26 mouse cellular contexts compared by ENCODE assay signal in the genomic region with DNA sequence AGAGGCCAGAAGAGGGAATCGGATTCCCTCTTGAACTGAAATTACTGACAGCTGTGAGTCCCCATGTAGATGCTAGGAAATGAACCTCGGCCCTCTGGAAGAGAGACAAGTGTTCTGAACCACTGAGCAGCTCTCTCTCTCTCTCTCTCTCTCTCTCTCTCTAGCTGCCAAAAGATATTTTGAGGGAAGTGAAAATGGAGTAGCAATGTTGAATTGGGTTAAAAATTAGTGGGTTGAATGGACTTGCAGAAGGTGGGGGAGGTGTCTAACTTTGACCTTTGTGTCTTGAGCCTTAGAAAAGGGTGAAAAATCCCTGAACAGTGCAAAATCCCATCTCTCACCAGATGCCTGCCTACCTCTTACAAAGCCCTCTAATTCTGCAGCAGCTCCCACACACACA. TPM values are rescaled to one million over a fixed set of nuclear protein-coding genes. Genes with fewer than 3 reads are reported as not detected.
A peak's percentile ranks its signal among the peaks of the same experiment; 100 is the strongest.
DNase-seq lines count a peak whose midpoint lies in the region; ATAC-seq and TF ChIP-seq lines count a peak whose summit lies in the region.
"Had no signal": no experiment of that assay in that cellular context is flagged by ENCODE, and none has a peak within 500 bp of the region (broad histone marks: within the 10 kb centered on the region; RNA-seq: fewer than 3 reads in every experiment).

No protein-coding gene starts in this region.

- peaks cover 3% of the 10 kb centered on the region; the same call in 1 of the 2 replicates for H3K79me2 ChIP-seq in liver, adult 2 months (ENCODE audit: control insufficient read depth, insufficient read depth, low read length)

- WGBS in liver, adult 2 months: 15% methylated on average over 2 of the region's 2 CpGs
- WGBS in liver, embryonic 12.5 days (ENCODE audit: insufficient replicate concordance): 62% methylated on average over 2 of the region's 2 CpGs
- 57% methylated on average over 2 of the region's 2 CpGs for WGBS in kidney, embryonic 15.5 days

- no peaks in the 10 kb centered on the region; the same call in 1 of the 2 replicates for H3K36me3 ChIP-seq in liver, adult 2 months (ENCODE audit: control insufficient read depth, insufficient read depth, low read length)
- no peaks in the 10 kb centered on the region for H3K36me3 ChIP-seq in liver, embryonic 12.5 days
- no peaks in the 10 kb centered on the region for H3K36me3 ChIP-seq in kidney, embryonic 15.5 days
- H3K36me3 ChIP-seq: embryonic facial prominence, embryonic 12.5 days; forebrain, embryonic 12.5 days; hindbrain, embryonic 10.5 days; liver, embryonic 13.5 days; midbrain, embryonic 15.5 days; neural tube, embryonic 12.5 days; stomach, embryonic 15.5 days had no signal

- DNase-seq in gastrocnemius, adult 2 months: peak; percentile 19
- no peak for DNase-seq in gastrocnemius, adult 8-10 months (ENCODE audit: low spot score in 2 of 2)
- peak; percentile 88 for DNase-seq in liver, adult 2 months (ENCODE audit: extremely low read depth, low read depth, low spot score)
- DNase-seq in lung, postnatal 14 days: no peak
- DNase-seq in ovary, postnatal 14 days (ENCODE audit: low spot score): no peak
- DNase-seq: heart, adult 11 months; liver, embryonic 13.5 days; lung, embryonic 14.5 days; lung, postnatal 4 days; thymus, postnatal 36 days had no signal

- peak overlapping the region; percentile 19; the same call in 1 of the 2 replicates for H3K9ac ChIP-seq in liver, adult 2 months (ENCODE audit: low read depth, low read length)
- no peak overlapping the region for H3K9ac ChIP-seq in liver, embryonic 12.5 days
- H3K9ac ChIP-seq in kidney, embryonic 15.5 days: no peak overlapping the region
- H3K9ac ChIP-seq: embryonic facial prominence, embryonic 12.5 days; forebrain, embryonic 12.5 days; liver, embryonic 13.5 days; lung, embryonic 14.5 days; midbrain, embryonic 15.5 days; neural tube, embryonic 12.5 days; stomach, embryonic 15.5 days had no signal

- no peaks in the 10 kb centered on the region for H3K27me3 ChIP-seq in liver, adult 2 months (ENCODE audit: control insufficient read depth, insufficient read depth, low read length)
- peaks cover 13% of the 10 kb centered on the region; the same call in 1 of the 2 replicates for H3K27me3 ChIP-seq in liver, embryonic 12.5 days (replicated peaks)
- H3K27me3 ChIP-seq in kidney, embryonic 15.5 days: peaks cover 29% of the 10 kb centered on the region
- H3K27me3 ChIP-seq: embryonic facial prominence, embryonic 12.5 days; liver, embryonic 13.5 days; midbrain, embryonic 15.5 days; neural tube, embryonic 12.5 days; stomach, embryonic 15.5 days had no signal

- ATAC-seq in liver, embryonic 12.5 days: no peak
- peak; percentile 50; the same call in 1 of the 2 replicates for ATAC-seq in kidney, embryonic 15.5 days (replicated peaks; ENCODE audit: low FRiP score)
- 0 out of 2 replicates have a peak, but pooled peaks have one; percentile 20 for ATAC-seq in megakaryocyte progenitor cell, adult 5-6 weeks (replicated peaks; ENCODE audit: poor library complexity)

- no peaks in the 10 kb centered on the region for H3K9me3 ChIP-seq in liver, embryonic 12.5 days (replicated peaks)
- H3K9me3 ChIP-seq in kidney, embryonic 15.5 days (replicated peaks): no peaks in the 10 kb centered on the region
- H3K9me3 ChIP-seq: embryonic facial prominence, embryonic 12.5 days; forebrain, embryonic 12.5 days; hindbrain, embryonic 10.5 days; liver, embryonic 13.5 days; midbrain, embryonic 15.5 days; neural tube, embryonic 12.5 days; stomach, embryonic 15.5 days had no signal

- TF ChIP-seq CTCF in gastrocnemius, adult 2 months (IDR thresholded peaks at IDR 0.05): no peak
- no peak for TF ChIP-seq CTCF in liver, adult 2 months (IDR thresholded peaks at IDR 0.05; ENCODE audit: low read depth, low read length)

- H3K27ac ChIP-seq in gastrocnemius, adult 2 months: no peak overlapping the region
- H3K27ac ChIP-seq in liver, adult 2 months (replicated peaks; ENCODE audit: insufficient read depth, low read depth, low read length): peak overlapping the region; percentile 86
- H3K27ac ChIP-seq in liver, embryonic 12.5 days: no peak overlapping the region
- H3K27ac ChIP-seq in kidney, embryonic 15.5 days: peak overlapping the region; percentile 32
- H3K27ac ChIP-seq: embryonic facial prominence, embryonic 12.5 days; forebrain, embryonic 12.5 days; hindbrain, embryonic 10.5 days; liver, embryonic 13.5 days; midbrain, embryonic 15.5 days; neural tube, embryonic 12.5 days; stomach, embryonic 15.5 days had no signal

- no peak for TF ChIP-seq POLR2A in liver, adult 2 months (IDR thresholded peaks at IDR 0.05; ENCODE audit: extremely low read depth, insufficient read depth, low read length)

- no peak overlapping the region for H3K4me2 ChIP-seq in liver, embryonic 12.5 days
- H3K4me2 ChIP-seq in kidney, embryonic 15.5 days: no peak overlapping the region
- H3K4me2 ChIP-seq: embryonic facial prominence, embryonic 12.5 days; forebrain, embryonic 12.5 days; heart, embryonic 11.5 days; liver, embryonic 13.5 days; lung, embryonic 14.5 days; midbrain, embryonic 15.5 days; neural tube, embryonic 12.5 days; stomach, embryonic 15.5 days had no signal

- intact Hi-C loops in gastrocnemius, adult 2 months (cut with DNase I): no loop called here

- peaks cover 8% of the 10 kb centered on the region; the same call in 1 of the 2 replicates for H3K4me1 ChIP-seq in liver, adult 2 months (ENCODE audit: control insufficient read depth, insufficient read depth, low read length)
- H3K4me1 ChIP-seq in liver, embryonic 12.5 days: peaks cover under 1% of the 10 kb centered on the region; the same call in 1 of the 2 replicates
- no peaks in the 10 kb centered on the region for H3K4me1 ChIP-seq in kidney, embryonic 15.5 days
- H3K4me1 ChIP-seq: embryonic facial prominence, embryonic 12.5 days; midbrain, embryonic 15.5 days; neural tube, embryonic 12.5 days; stomach, embryonic 15.5 days had no signal

- H3K4me3 ChIP-seq in gastrocnemius, adult 2 months: no peak overlapping the region
- no peak overlapping the region for H3K4me3 ChIP-seq in liver, adult 2 months (ENCODE audit: insufficient read depth, low read depth, low read length)
- H3K4me3 ChIP-seq in liver, embryonic 12.5 days: no peak overlapping the region
- H3K4me3 ChIP-seq in kidney, embryonic 15.5 days (replicated peaks): no peak overlapping the region
- H3K4me3 ChIP-seq: embryonic facial prominence, embryonic 12.5 days; forebrain, embryonic 12.5 days; hindbrain, embryonic 10.5 days; liver, embryonic 13.5 days; midbrain, embryonic 15.5 days; neural tube, embryonic 12.5 days; stomach, embryonic 15.5 days had no signal

RNA-seq across cellular contexts. Expression of gene Cldn2, which starts 6.8 kb away (rescaled TPM):
- total RNA-seq in gastrocnemius, adult 2 months (2021): not detected
- under 1 TPM in 1 of 4 experiments, not detected in 3; 0.08 TPM for total RNA-seq in gastrocnemius, adult 8-10 months (2022)
- 22.4 and 23.1 TPM in 2 replicates for total RNA-seq in liver, adult 2 months (2014; rRNA removed)
- polyA plus RNA-seq in liver, adult 2 months (2012; rRNA removed): 42.9 and 59.2 TPM in 2 replicates
- 0.08 and 0.11 TPM in 2 replicates for polyA plus RNA-seq in liver, embryonic 12.5 days (2016; fragmentation: Nextera tagmentation; extraction: Ambion mirVana)
- 31.2 and 31.6 TPM in 2 replicates for polyA plus RNA-seq in kidney, embryonic 15.5 days (2015; fragmentation: Nextera tagmentation; extraction: Ambion mirVana)
- not detected in 2 replicates for total RNA-seq in megakaryocyte progenitor cell, adult 5-6 weeks (2015)
- total RNA-seq in megakaryocyte progenitor cell, adult 5-6 weeks (2017): not detected in 2 replicates
- polyA plus RNA-seq: adrenal gland, adult 2 months; heart, embryonic 11.5 days; heart, postnatal 0 days; lung, embryonic 14.5 days had no signal

RNA-seq across cellular contexts. Expression of gene Ripply1, which starts 25.2 kb away (rescaled TPM):
- total RNA-seq in gastrocnemius, adult 2 months (2021): not detected
- total RNA-seq in gastrocnemius, adult 8-10 months (2022): not detected
- total RNA-seq in liver, adult 2 months (2014; rRNA removed): 0.74 and 1.6 TPM in 2 replicates
- 1.5 and 2.5 TPM in 2 replicates for polyA plus RNA-seq in liver, adult 2 months (2012; rRNA removed)
- not detected in 2 replicates for polyA plus RNA-seq in liver, embryonic 12.5 days (2016; fragmentation: Nextera tagmentation; extraction: Ambion mirVana)
- 0.42 TPM in 1 of 2 replicates, not detected in the other for polyA plus RNA-seq in kidney, embryonic 15.5 days (2015; fragmentation: Nextera tagmentation; extraction: Ambion mirVana)
- not detected in 2 replicates for total RNA-seq in megakaryocyte progenitor cell, adult 5-6 weeks (2015)
- not detected in 2 replicates for total RNA-seq in megakaryocyte progenitor cell, adult 5-6 weeks (2017)
- total RNA-seq: adrenal gland, adult 2 months; layer of hippocampus, postnatal 10 days; left cerebral cortex, adult 8-10 months; left cerebral cortex, postnatal 4 days had no signal
- polyA plus RNA-seq: adrenal gland, adult 2 months; embryonic facial prominence, embryonic 12.5 days; forebrain, embryonic 12.5 days; heart, embryonic 11.5 days; heart, postnatal 0 days; hindbrain, embryonic 16.5 days; liver, embryonic 13.5 days; lung, embryonic 14.5 days; midbrain, embryonic 15.5 days; neural tube, embryonic 12.5 days; stomach, embryonic 15.5 days had no signal

Comparison
In these comparisons a context has a peak if more than half of its experiments do, and no peak if none do; other contexts are left out.
1. DNase-seq: peak in gastrocnemius, adult 2 months (single experiment) and liver, adult 2 months (single experiment); none in gastrocnemius, adult 8-10 months (0 of 2), lung, postnatal 14 days (single experiment) and ovary, postnatal 14 days (single experiment).
2. H3K27ac ChIP-seq: peak in liver, adult 2 months (single experiment) and kidney, embryonic 15.5 days (single experiment); none in gastrocnemius, adult 2 months (single experiment) and liver, embryonic 12.5 days (single experiment).
3. RNA of gene Cldn2, which starts 6.8 kb away (total RNA-seq): 22.4 to 23.1 TPM in liver, adult 2 months; not detected in gastrocnemius, adult 2 months, 0.08 TPM in gastrocnemius, adult 8-10 months and not detected in megakaryocyte progenitor cell, adult 5-6 weeks; every median in the first group is over 10 times any median in the second.